Mouse (Mus musculus) cerebellum, adult 11 months (tissue): Measurements from ENCODE around the gene Sec22c.

Experiments
- DNase-seq: peaks from one replicate; pipeline ENCODE4 v3.0.0; 2022

Sec22c gene

DNA sequence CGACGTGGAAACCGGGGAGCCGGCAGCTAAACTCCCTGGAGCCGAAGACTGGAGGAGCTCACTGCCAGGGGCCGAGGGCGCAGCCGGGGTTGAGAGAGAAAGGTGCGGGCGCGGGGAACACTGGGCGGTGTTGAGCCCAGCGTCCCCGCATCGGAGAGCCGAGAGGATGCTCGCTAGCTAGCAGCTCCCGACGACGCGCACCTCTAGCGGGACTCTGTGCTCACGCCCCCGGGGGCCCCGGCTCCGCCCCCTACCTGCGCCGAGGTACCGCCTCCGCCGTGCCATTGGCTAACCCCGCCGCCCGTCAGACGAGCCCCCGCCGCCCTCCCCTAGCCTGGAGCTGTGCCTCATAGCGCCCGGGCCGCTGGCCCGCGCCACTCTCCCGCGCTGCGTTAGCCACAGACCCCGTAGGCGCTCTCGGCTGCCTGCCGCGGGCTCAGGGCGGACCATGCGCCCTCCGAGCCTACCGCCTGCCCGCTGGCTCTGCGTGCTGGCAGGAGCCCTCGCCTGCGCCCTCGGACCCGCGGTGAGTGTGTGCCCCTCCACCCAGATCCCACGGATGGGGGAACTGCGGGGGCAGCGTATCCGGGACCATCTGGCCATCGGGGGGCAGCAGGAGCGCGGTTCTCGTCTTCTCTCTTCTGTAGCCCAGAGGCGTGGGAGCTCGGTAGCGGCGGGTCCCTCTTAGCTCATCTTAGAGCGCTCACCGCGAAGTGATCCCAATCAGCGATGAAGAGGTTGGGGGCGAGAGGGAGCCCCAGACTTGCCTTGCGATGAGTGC is 62.7 kb downstream of the Sec22c start, which contains the start of gene Vipr1:
TSS of gene Vipr1 (plus strand) at position 316 of the 781 bp plus-strand sequence.
- DNase-seq: peak; percentile 86

DNA sequence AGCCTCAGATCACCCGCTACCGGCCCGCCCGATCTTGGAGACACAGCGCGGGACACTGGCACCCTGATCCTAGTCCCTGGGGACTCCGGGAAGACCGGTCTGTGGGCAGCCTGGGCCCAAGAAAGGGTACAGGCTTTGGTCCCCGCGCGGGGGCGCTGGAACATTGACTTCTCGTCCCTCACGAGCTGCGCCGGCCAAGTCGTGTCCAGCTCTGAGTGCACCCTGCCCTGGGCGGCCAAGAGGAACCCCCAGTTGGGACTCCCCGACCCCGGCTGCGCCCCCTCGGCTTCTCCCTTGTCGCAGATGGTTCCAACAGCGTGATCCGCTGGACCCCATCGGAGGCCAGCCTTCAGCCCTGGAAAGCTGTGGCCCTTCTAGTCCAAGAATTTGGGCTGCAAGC is 63.3 kb downstream of the Sec22c start, which contains the start of gene Lyzl4:
TSS of gene Lyzl4 (minus strand) at position 96 of the 400 bp plus-strand sequence.
- peak; percentile 79 for DNase-seq

DNA sequence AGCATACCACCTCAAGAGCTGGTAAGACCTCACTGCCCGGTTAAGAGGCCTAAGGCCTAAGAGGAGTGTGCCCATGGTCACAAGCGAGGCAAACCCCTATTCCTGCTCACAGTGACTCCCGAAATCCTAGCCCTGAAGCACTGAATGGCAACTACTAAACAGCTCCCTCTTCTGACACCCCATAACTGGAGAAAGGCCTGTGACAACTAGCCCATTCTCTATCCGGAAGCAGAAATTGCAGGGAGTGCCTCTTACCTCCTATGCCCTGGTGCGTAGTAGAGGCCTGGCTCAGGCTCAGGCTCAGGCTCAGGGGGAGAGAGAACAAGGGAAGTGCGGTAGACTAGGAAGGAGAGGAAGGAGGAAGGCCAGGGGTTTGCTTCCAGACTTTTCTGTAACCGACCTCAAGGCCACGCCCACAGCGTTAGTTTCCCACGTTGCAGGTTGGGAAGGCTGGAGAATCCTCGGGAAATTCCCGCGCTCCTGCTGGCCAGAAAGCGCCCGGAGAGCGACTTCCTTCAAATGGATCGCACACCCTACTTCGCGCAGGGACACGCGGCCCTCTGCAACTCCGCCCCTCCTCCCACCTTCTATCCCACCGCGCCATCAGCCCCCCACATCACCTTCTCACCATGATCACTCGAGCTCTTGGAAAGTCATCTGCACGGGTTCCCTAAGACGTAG is 63.9 kb downstream of the Sec22c start:
- peak; percentile 35 for DNase-seq

- peak; percentile 56 for DNase-seq
Observed at GRCm38 (mm10) chr9:121639790-121640189, 65.5 kb downstream of the Sec22c start.

GRCm38 (mm10) chr9:121635835-121636576 is 69.3 kb downstream of the Sec22c start:
- no peak for DNase-seq

GRCm38 (mm10) chr9:121633306-121633705 is 72.0 kb downstream of the Sec22c start:
- DNase-seq: no peak

DNA sequence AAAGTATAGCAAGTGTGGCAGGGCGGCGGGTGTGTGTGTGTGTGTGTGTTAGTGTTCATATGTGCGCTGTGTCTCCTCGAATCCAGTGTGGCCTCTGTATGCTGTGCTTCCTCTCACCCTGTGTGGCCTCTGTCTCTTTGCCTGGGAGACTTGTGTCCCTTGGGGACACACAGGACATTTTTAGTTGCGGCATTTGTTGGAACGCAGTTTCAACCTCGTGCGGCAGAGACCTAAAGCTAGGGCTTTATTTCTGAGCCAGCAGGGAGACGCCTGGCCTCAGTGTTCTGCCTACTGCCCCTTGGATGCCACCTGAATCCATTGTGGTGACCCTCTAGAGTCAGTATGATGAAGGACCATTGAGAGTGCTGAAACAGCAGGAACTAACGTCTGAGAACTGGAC is 72.4 kb downstream of the Sec22c start:
- DNase-seq: no peak

- no peak for DNase-seq
Observed at GRCm38 (mm10) chr9:121631946-121632345, 73.3 kb downstream of the Sec22c start.

DNA sequence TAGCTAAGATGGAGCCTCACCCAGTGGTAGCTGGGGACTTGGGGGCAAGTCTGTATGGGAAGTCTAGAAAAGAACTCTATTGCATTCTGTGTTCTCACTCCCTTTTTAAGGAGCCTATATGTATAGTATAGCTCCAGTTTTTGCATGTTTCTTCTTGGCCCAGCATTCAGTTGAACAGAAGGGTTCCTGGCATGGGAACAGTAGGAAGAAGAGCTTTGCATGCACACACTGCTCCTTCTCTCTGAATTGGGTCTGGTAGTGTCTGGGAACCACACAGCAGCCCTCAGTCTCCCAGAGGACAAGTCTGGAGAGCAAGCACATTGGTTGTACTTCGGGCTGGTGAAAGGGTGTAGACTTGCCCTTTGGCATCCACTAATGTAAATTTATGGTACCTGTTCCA is 74.7 kb downstream of the Sec22c start:
- DNase-seq: no peak
